Mouse (Mus musculus): ENCODE data around the gene Myo5c. TPM values are rescaled to one million over a fixed set of nuclear protein-coding genes. Genes with fewer than 3 reads are reported as not detected.

Myo5c gene
- total RNA-seq, 4 experiments from 2014 or later, result 6.1 to 9.1 (median 7.6) TPM

DNA sequence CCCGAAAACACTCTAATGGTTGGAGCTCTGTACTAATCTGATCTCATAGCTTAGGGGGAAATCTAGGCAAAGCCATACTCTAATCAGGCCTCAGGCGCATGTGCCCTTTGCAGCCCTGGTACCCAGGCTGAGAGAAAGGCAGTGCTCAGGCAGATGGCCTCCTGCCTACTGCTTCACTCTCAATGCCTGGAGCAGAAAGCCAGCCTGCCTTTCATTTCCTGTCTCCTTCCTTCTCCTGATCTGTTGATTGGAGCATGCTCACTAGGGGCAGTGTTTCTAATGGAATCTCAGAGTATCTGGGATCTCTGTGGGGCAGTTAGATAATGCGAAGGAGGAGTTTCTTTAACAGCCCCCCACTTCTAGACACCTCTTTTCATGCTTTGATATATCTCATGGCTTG is 87.5 kb downstream of the Myo5c start:
- no peak for DNase-seq (ENCODE audit: low spot score in 2 of 2)

DNA sequence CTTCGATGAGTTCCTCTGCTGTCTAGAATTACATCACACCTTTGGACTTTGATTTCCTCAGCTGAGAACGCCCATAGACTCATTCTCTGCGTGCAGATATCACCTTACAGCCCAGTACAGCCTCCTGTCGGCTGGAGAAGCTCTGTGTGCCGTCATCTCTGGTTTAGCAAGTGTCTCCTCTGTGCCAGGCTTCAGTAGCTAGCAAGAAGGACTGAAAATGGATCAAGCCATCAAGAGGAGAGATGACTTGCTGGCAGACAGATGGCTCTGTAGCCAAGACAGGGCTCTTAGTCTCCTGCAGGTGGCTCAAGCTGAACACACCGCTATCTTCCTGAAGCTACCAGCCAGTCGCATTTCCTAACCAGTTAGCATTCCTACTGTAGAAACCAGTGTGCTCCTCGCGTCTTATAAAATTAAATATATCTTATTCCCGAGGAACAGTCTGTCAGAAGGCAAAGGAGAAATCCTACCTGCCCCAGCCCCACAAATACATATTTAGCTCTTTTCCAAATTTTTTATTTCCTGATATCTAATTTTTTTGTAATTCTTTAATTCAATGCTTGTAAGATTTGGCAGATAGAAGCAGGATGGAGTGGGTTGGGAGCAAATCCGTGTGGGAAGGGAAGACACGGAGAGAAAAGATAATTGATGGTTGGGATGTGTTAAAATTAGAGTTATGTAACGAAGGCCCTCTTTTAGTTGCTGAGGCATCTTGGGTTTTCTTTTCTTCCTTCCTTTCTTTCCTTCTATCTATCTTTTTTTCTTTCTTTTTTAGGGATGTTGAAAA is 90.5 kb downstream of the Myo5c start:
- no peak for DNase-seq (ENCODE audit: low spot score in 2 of 2)

- no peak for DNase-seq (ENCODE audit: low spot score in 2 of 2)
Measured at GRCm38 (mm10) chr9:75328047-75328446, 96.2 kb downstream of the Myo5c start.

- peak in 1 of 2 experiments; percentile 85 for DNase-seq (ENCODE audit: low spot score in 2 of 2)
Measured at GRCm38 (mm10) chr9:75330821-75331220, 99.0 kb downstream of the Myo5c start.

DNA sequence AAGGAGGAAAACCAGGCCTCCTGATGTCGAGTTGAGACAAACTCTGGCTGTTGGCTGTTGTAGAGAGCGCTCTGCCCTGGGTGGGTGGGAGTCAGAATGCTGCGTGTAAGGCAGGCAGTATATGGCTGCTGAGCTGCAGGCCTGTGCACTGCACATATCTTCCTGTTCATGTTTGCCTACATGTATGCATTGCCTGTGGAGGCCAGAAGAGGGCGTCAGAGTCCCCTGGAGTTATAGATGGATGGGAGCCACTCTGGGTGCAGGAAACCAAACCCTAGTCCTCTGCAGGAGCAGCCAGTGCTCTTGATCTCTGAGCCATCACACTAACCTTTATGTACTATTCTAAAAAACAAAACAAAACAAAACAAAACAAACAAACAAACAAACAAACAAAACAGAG is 102.6 kb downstream of the Myo5c start:
- no peak for DNase-seq (ENCODE audit: low spot score in 2 of 2)

GRCm38 (mm10) chr9:75338016-75338415 is 106.2 kb downstream of the Myo5c start:
- peak in 1 of 2 experiments; percentile 89 for DNase-seq (ENCODE audit: low spot score in 2 of 2)

- DNase-seq (ENCODE audit: low spot score in 2 of 2), result no peak
Measured at GRCm38 (mm10) chr9:75342433-75342832, 110.6 kb downstream of the Myo5c start.

- no peak for DNase-seq (ENCODE audit: low spot score in 2 of 2)
Measured at GRCm38 (mm10) chr9:75347458-75347857, 115.6 kb downstream of the Myo5c start, which contains the start of gene Bcl2l10. Bcl2l10 (plus strand) TSS chr9:75347758.

DNA sequence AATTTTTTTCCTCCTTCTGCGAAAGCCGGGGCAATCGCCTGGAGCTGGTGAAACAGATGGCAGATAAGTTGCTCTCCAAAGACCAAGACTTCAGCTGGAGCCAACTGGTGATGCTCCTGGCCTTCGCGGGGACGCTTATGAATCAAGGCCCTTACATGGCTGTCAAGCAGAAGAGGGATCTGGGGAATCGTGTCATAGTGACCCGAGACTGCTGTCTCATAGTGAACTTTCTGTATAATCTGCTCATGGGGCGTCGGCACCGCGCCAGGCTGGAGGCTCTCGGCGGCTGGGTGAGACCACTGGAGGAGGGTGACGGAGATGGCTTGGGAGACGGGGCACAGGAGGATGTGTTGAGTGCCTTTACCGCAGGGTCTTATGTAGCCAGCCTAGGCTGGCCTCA is 116.2 kb downstream of the Myo5c start:
- DNase-seq (ENCODE audit: low spot score in 2 of 2), result no peak

DNA sequence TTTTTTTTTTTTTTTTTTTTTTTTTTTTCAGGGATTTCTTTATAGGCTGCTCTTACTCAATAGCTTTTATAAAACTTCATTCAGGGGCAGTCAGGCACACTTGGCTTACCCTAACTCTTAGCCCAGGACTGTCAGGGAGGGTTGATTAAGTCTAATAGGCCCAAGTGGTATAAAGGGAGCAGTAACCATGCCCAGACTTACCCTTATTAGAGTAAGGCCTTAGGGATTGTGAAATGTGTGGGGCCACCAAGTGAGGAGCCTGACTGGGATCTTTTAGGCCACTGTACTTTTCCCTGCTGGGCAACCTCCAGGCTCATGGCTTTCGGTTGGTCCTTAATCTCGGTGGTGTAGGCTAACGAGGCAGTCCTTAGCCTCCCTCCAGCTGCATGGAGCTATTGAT is 116.8 kb downstream of the Myo5c start:
- DNase-seq (ENCODE audit: low spot score in 2 of 2), result no peak

DNA sequence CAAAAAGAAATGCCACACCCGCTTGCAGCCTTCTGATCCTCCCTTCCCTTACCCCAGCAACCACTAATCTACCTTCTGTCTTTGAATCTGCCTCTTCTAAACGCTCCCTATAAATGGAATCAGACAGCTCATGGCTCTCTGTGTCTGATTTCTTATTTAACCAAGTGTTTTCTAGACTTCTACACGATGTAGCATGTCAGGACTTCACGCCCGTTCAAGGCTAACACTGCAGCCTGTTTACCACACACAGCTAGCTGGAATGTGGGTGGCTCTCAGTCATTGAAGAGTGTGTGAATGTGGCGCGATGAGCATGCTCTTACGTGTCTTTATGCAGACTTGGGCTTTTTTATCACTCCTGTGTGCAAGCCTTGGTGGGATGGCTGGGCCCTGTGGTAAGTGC is 121.3 kb downstream of the Myo5c start:
- DNase-seq (ENCODE audit: low spot score in 2 of 2), result no peak

Other genes with a start within 250 kb of the Myo5c start
- gene Arpp19, start 194.4 kb upstream of the Myo5c start, total RNA-seq (2022), result 100 to 1,000 TPM; 449 to 488 (median 466) TPM
- 100 to 1,000 TPM; 288 to 326 (median 308) TPM for gene Myo5a, start 161.0 kb upstream of the Myo5c start, total RNA-seq (2022)
- 100 to 1,000 TPM; 162 to 190 (median 168) TPM for gene Gnb5, start 74.3 kb downstream of the Myo5c start, total RNA-seq (2022)
- under 1 TPM in 1 of 4 experiments, not detected in 3; 0.53 TPM for gene Bcl2l10, start 115.7 kb downstream of the Myo5c start, total RNA-seq (2022)
- gene Mapk6, start 178.0 kb downstream of the Myo5c start, total RNA-seq (2022), result 10 to 100 TPM; 63.2 to 79.9 (median 65.4) TPM
- gene Leo1, start 209.5 kb downstream of the Myo5c start, total RNA-seq (2022), result 10 to 100 TPM; 21.4 to 27.1 (median 24.0) TPM